Mouse (Mus musculus) spleen, postnatal 14 days (tissue): Measurements from ENCODE around the gene 4930432K21Rik.

Experiments used
- DNase-seq, 2 experiments: peaks; one replicate each; pipeline ENCODE4 v3.0.0; 2021 to 2022; ENCODE audit warnings: low spot score in 2 of 2

Gene 4930432K21Rik

DNA sequence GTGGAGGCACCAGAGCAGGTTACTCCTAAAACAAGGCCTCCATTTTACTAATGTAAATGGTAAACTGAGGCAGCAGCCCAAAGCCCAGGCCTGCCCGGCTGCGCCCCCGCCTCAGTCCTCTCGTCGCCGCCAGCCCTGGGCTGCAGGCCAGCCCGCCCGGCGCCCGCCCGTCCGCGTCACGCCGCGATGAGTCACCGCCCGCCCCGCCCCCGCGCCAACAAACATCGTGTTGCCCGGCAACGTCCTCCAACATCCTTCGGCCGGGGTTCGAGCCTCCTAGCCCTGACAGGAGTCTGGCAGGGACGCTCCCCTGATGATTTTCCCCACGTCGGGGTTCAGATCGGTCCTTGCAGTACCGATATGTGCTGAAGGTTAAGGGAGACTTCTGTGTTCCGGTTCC, 44.7 kb downstream of the 4930432K21Rik start:
- peak; percentile 47 to 66 for DNase-seq

DNA sequence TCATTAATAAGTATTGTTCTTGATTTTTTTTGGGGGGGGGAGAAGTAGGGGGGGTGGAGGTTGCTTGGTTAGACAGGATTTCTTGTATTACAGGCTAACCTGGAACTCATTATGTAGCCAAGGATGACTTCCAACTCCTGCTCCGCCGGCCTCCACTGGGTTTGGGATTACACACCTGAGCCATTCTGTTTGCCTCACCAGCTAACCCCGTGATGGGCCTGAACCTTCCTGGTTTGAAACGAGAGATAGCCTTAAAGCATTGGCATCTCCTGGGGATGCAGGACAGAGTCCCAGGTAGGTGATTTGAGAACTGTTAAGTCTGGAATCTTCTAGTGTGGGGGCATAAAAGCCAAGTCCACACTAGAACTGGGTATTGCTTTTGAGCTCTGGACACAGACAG, 45.3 kb downstream of the 4930432K21Rik start:
- no peak for DNase-seq

DNA sequence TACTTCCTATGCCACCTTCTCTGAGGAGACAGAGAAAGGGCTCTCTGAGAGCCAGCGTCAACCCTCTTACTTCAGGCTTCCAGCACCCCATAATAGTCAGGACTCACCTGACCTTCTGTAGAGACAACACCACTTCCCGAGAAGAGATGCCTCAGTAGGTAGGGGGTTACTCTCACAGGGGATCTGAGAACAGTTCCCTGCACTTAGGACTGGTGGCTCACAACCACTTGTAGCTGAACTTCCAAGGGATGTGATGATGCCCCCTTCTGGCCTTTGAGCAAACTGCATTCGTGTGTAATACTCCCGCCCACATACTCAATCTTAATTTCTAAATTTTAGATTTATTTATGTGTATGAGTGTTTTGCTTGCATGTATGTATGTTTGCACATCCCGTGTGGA, 45.7 kb downstream of the 4930432K21Rik start:
- DNase-seq = no peak

DNA sequence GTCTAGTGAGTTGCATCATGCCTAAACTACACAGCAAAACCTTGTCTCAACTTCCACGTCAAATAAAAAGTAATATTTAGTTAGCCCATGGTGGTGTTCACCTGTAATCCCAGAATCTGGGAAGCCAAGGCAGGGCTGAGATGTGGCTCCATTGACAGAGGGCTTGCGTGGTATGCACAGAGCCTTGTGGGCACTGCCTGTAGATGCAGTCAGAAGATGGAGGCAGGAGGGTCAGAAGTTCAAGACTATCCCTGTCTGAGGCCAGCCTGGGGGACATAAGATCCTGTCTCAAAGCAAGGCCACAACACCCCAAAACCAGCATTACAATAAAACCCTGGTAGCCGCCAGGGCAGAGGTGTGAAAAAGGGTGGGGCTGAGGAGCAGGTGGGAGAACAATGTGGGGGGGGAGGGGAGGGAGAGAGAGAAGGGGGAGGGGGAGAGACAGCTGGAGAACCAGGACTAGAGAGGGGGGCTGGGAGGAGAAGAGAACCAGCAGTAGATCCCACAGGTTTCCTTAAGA, 46.5 kb downstream of the 4930432K21Rik start:
- no peak for DNase-seq

DNA sequence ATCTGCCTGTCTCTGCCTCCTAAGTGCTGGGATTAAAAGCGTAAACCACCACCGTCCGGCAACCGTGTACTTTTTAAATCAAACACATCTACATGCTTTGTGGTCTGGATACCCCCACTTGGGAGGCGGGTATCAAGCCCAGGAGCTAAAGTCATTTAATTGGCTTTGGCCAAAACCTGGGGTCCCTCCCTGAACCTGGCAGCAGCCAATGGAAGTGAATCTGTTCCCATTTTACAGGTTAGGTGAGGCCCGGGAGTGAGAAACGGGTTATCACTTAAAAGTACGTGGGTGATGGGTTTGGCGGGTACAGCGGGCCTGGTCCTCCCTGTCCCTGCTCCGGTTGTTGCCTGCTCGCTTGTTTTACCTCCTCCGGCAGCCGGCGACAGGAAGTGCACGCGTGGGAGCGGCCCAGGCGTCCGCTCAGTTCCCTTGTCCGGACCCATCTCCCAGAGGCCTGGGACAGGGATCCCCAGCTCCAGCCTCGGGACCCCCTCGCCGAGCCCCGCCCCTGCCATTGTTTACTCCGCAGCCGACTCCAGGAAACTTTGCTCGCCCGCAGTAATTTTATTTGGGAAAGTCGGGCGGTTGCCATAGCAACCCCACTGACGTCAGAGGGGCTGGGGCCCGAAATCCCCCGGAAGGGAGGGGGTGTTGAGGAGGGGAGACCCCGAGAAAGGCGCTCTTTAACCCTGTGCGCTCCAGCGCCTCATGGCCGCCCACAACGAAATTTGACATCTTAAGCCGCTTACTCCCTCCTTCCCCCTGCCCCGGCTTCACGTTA, 49.5 kb downstream of the 4930432K21Rik start:
- peak in 1 of 2 experiments; percentile 38 for DNase-seq

DNA sequence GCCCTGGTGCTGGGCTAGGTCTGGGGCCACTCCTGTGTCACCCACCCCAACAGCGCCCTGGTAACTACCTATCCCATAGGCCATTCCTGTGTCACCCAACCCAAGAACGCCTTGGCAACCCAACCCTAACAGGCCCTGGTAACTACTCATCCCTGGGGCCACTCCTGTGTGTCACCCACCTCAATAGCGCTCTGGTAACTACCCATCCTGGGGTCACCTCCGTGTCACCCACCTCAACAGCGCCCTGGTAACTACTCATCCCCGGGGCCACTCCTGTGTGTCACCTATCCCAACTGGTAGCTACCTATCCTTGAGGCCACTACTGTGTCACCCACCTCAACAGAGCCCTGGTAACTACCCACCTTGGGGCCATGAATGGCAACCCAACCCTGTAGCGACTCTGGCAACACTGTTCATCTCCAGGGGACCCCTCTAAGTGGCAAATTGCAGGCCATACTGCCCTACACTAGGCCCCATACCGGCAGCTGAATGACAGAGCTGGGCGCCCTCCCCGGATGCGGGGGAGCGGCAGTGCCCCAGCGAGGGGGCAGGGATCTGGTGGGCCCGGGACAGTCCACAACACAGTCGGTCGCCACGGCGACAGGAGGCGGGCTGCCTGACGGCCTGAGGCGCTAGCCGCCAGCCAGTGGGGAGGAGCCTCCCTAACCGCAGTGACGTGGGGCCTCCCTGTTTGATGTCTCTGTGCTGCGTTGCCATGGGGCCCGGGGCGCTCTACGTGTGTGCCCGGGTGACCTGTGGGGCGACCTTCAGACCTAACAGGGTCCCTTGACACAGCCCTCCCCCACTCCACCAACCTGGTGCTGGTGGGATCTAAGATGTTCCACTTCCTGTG, 50.3 kb downstream of the 4930432K21Rik start:
- peak; percentile 72 to 84 for DNase-seq

DNA sequence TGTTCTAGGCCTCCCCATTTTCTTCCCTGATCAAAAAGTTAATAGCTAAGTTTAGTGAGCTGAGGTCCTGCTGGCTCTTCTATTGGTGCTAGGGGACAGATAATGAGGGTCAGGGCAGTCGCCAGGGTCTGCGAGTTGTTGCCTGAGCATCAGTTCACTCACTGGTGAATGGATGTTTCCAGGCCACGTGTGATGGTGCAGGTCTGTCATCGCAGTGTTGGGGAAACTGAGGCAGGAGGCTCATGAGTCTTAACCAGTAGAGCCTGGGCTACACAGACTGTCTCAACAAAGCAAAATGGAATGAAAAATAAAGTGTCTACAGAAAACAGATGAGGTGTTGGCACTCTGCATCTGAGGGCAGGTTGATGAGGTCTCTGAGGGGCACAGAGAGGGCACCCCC, 51.0 kb downstream of the 4930432K21Rik start:
- no peak for DNase-seq

DNA sequence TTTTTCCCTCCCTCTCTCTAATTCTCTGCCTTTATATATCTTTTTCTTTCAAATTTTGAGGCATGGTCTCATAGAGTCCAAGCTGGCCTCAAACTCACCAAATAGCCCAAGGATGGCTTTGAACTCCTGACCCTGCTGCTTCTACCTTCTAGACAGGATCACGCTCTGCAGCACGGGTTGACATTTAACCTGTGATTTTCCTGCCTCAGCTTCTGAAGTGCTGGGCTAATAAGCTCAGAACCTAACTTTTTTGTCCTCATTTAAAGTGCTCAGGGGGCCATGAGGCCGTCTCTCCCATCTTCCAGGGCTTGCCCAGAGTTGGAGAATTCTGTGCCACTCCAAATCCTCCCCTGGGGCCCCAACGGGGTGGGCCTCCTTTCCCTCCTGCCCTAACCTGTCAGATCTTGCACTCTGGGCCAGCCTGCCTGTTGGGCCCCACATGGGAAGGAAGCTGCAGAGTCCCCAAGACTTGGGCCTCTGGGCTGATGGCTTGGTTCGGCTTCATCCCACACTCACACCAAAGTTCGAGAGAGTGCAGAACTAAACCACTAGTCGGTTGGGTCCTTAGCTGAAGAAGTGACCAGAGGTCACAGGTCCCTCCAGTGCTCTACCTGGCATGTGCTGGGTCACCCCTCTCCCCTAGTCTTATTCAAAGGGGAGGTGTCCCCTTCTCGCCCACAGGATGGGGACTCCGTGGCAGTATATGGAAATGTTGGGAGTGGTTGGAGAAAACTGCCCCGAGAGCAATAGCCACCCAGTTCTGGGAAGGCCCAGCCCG, 51.7 kb downstream of the 4930432K21Rik start:
- no peak for DNase-seq

DNA sequence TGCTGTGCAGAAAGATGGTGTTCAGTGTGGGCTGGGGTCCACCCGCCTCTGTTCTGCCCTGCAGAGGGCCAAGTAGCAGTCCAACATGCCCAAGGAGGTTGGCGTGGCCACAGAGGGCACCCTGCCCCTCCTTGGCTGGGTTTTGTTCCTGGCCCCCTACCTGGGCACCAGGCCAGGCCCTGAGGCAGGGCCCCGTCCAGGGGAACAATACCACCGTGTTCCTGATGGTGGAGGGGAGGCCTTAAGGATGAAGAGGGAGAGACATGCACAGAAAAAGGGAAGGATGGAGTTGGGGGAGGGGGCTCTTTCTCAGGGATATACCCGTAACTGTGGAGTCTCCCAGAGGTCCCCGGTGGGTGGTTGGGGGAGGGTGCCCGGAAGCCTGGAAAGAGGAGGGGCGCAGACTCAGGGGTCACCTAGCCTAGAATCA, 52.3 kb downstream of the 4930432K21Rik start:
- DNase-seq = no peak

DNA sequence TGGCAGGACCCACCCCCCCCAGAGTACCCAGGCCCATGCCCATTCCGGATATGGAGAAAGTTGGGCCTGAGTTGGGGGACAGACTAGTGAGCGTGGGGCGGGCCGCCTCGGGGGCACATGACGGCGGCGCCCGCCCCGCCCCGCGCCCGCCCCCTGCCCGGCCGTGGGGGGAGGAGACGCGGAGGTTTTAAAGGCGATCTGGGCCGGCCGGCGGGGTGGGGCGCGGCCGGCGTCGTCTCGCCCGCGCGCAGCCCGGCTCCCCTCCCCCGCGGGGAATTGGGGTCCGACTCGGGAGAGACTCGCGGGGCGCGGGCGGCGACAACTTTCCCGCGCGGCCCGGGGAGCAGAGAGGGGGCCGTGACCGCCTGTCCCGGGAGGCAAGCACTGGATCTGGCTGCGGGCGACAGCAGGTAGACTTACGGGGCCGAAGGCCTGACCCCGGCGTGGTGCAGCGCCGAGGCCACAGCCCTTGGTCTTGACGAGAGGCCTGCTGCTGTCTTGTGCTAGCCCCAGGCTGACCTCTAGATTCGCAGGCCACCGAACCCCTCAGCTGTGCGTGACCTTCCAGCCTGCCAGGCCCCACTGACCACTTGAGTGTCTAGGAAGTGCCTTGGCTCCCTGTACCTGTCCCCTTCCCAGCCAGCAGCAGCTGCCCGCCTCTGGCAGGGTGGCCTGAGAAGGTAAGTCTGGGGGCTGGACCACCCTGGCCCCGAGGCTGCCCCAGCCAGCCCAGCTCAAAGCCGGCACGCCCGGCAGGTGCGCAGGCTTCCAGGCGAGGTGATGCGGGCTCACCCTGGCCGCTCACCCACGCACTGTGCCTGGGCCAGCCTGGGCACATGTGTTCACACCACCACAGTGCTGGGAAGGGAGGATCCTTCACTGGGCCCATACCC, 53.1 kb downstream of the 4930432K21Rik start:
- DNase-seq = peak in 1 of 2 experiments; percentile 41

DNA sequence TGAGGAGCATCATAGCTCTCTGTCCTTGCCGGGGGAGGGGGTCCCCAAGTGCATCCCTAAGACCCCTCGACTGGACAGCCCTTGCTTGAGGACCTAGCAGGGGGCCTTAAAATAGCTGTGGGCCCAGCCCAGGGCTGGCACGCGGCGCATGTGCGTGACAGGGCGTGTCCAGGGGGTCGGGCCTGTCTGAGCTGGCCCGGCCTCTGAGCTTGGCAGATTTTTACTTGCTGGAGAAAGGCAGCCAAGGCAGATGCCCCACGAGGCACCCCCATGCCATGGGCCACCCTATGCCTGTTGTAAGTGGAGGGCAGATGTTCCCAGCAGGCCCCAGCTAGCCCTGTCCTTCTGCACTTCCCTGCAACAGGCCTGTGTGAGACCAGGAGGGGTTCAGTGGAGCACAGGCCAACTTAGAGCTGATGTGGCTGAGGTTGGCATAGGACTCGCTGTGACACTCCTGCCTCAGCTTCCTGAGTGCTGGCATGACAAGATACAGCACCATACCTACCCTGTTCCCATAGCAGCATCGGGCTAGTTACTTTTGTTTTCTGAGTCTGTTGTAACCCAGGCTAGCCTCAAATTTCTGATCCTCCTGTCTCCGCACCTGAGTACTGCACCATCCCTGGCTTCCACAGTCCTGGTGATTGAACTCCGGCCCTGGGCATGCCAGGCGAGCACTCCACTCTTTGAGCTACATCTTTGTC, 53.9 kb downstream of the 4930432K21Rik start:
- DNase-seq = no peak

DNA sequence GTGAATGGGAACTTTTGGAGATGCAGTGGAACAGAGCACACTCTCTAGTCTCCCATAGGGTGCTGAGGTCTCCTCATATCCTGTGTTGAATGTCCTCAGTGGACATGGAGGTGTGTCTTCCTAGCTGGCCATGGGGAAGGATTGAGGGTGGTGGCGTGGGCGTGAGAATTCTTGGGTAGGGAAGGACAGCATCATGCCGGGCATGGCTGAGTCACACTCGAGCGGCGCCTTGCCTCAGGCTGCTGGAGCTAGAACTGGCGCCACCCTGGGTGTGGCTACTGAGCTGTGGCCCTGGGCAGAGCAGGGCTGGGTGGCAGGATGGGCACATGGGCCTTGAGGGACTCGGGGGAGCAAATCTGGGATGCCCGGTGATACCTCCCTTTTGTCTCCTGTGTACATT, 54.6 kb downstream of the 4930432K21Rik start:
- no peak for DNase-seq

DNA sequence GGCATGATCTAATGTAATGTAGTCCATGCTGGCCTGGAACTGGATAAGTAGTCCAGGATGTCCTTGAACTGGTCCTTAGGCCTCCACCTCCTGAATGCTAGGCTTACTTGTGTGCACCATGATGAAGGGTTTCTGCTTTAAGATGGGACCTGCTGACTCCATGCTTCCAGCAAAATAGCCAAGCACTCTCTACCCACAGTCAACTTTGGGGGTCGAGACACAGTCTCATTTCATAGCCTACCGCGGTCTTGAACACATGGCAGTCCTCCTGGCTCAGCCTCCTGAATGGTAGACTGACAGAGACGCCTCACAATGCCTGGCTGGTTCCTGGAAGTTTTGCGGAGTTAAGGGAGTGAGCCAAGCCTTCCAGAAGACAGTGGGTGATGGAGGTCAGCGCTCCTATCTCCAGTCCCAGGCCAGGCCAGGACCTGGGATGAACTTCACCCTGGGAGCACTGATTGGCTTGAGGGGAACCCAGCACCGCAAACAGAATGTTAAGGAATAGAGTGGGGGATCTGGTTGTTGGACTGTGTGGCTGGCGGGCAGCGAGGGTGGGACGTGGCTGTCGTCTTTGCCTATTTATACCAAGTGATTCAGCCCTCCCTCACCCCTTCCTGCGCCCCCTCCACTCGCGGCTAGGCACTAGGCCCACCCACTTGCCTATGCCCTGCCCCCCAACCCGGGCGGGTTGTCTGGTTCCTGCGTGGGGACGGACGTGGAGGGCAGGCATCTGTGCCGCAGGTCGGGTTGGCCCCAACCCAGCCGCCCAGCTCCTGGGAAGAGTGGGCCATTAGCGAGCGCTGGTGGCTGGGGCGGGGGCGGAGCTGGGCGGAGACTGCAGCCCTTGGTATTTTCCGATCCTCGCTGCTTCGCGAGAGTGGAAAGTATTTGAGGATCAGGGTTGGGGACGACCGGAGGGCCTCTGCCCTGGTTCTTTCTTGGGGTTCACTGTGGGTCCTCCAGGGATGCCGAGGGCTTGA, 55.4 kb downstream of the 4930432K21Rik start:
- DNase-seq = peak; percentile 43 to 45

DNA sequence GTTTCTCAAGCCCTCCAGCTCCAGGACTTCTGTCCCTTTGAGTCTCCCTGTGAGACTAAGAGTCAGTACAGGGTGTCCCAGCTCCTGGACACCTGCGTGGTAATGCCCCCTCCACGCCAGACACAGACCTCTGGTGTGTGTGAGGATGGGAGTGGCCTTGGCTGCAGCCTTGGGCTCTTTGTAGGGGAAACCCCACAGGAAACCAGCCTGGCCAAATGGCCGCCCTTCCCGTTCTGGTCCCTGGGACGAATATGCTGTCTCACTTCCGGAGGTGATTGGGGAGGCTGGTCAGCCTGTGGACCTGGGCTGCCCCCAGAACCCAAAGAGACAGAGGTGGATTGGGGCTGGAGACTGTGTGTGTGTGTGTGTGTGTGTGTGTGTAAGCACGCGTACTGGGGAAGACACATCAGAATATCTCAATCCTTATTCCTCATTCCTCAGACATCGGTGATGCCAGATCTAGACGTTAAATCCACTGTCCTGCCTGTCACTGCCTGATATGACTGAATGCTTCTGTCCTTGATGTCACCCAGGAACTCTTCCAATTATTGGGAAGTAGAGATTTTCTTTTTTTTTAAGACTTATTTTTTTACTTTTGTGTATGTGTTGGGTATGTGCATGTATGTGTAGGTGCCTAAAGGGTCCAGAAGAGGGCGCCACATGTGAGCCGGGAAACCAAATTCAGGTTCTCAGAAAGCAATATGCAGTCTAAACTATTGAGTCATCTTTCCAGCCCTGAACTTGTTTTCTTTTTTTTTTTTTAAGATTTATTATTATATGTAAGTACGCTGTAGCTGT, 56.3 kb downstream of the 4930432K21Rik start:
- DNase-seq = no peak

DNA sequence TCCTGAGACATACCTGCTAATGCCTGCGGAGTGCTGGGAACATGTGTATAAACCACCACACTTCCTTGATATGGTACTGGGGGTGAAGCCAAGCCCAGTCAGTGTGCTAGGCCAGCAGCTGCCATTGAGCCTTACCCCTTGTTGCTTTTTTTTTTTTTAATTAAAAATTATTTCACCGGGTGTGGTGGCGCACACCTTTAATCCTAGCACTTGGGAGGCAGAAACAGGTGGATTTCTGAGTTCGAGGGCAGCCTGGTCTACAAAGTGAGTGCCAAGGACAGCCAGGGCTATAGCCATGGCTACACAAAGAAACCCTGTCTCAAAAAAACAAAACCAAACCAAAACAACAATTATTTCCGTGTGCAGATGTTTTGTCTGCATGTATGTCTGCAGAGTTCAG, 57.2 kb downstream of the 4930432K21Rik start:
- DNase-seq = no peak

DNA sequence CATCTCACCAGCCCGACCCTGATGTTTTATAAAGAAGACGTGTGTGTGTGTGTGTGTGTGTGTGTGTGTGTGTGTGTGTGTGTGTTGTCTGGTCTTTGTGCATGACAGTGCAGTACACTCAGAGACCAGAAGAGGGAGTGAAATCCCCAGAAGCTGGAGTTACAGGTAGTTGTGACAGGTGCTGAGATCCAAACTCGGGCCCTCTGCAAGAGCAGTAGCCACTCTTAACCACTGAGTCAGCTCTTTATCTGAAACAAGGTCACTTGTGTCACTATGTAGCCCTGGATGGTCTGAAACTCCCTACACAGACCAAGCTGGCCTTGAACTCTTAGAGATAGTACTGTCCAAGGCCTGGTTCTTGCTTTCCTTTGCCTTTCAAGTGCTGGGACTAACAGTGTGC, 58.8 kb downstream of the 4930432K21Rik start:
- DNase-seq = no peak

DNA sequence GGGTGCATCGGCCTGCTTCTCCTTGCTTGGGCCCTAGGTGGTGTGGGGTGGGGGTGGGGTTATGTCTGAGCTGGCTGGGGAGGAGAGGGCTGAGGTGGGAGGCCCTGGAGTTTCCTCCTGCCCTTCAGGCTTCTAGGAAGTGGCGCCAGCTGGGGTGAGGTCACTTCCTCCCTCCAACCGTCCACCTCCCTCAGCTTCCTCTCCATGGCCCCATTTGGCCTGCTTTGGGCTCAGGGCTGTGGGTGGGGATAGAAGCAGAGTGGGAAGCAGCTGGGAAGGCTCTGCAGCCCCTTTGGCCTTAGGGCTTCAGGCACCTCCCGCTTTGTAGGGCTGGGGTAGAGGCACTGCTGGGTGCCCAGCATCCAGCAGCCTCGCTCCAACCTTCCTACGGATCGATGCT, 60.0 kb downstream of the 4930432K21Rik start:
- no peak for DNase-seq
